18 mouse cellular contexts compared by ENCODE assay signal in the genomic region with DNA sequence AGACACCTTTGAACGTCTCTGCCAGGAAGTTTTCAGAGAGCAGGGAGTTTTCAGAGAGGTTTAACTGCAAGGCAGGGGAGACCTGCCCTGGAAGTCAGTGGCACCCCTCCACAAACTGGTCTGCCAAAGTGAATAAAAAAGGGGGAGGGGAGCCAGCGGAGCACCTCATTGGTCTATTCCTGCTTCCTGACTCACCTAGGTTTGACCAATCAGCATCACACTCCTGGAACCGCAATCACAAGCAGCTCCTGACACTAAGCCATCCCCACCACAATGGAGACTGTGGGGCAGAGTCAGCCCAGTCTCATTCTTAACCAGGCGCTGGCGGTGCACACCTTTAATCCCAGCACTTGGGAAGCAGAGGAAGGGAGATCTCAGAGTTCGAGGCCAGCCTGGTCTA.
"Had no signal": no experiment of that assay in that cellular context is flagged by ENCODE, and none has a peak within 500 bp of the region (broad histone marks: within the 10 kb centered on the region; RNA-seq: fewer than 3 reads in every experiment).

No protein-coding gene starts in this region.

- DNase-seq: gastrocnemius, postnatal 14 days; gastrocnemius, postnatal 36 days; heart, adult 11 months; heart, adult 2 months; heart, postnatal 14 days; heart, postnatal 36 days; kidney, adult 11 months; kidney, adult 2 months; kidney, adult 9 months; kidney, postnatal 14 days; kidney, postnatal 36 days; layer of hippocampus, adult 9-11 months; layer of hippocampus, postnatal 36 days; left cerebral cortex, postnatal 4 days; liver; liver, embryonic 13.5 days had no signal

- ATAC-seq: hindbrain, postnatal 0 days; intestine, embryonic 16.5 days had no signal
